Mouse (Mus musculus): ENCODE results near the gene Themis2.
A peak's percentile ranks its signal among the peaks of the same experiment; 100 is the strongest.
"Not testable (repeated sequence)": the region's sequence is repeated elsewhere in the genome, so short reads cannot be mapped to it uniquely, and the experiment has no call there.

Gene Themis2

GRCm38 (mm10) chr4:132752992-132753391 is 43.2 kb downstream of the Themis2 start:
- no peak for DNase-seq (ENCODE audit: low read depth, low spot score)

- no peak for DNase-seq (ENCODE audit: low read depth, low spot score)
Observed at GRCm38 (mm10) chr4:132749258-132749982, 46.8 kb downstream of the Themis2 start.

GRCm38 (mm10) chr4:132748778-132749177 is 47.4 kb downstream of the Themis2 start:
- DNase-seq (ENCODE audit: low read depth, low spot score), result no peak

GRCm38 (mm10) chr4:132747664-132748259 is 48.4 kb downstream of the Themis2 start:
- no peak for DNase-seq (ENCODE audit: low read depth, low spot score)

- no peak for DNase-seq (ENCODE audit: low read depth, low spot score)
Observed at GRCm38 (mm10) chr4:132746911-132747517, 49.2 kb downstream of the Themis2 start.

GRCm38 (mm10) chr4:132743992-132744911 is 51.9 kb downstream of the Themis2 start:
- peak; percentile 69 for DNase-seq (ENCODE audit: low read depth, low spot score)

- no peak for DNase-seq (ENCODE audit: low read depth, low spot score)
Observed at GRCm38 (mm10) chr4:132741491-132741890, 54.7 kb downstream of the Themis2 start.

GRCm38 (mm10) chr4:132737154-132737553 is 59.0 kb downstream of the Themis2 start:
- DNase-seq (ENCODE audit: low read depth, low spot score), result not testable (repeated sequence)

- DNase-seq (ENCODE audit: low read depth, low spot score), result no peak
Observed at GRCm38 (mm10) chr4:132735894-132736293, 60.3 kb downstream of the Themis2 start.

- no peak for DNase-seq (ENCODE audit: low read depth, low spot score)
Observed at GRCm38 (mm10) chr4:132735389-132735788, 60.8 kb downstream of the Themis2 start.

GRCm38 (mm10) chr4:132734766-132735165 is 61.4 kb downstream of the Themis2 start:
- no peak for DNase-seq (ENCODE audit: low read depth, low spot score)

- no peak for DNase-seq (ENCODE audit: low read depth, low spot score)
Observed at GRCm38 (mm10) chr4:132733071-132733770, 63.0 kb downstream of the Themis2 start.

- no peak for DNase-seq (ENCODE audit: low read depth, low spot score)
Observed at GRCm38 (mm10) chr4:132732148-132732684, 64.0 kb downstream of the Themis2 start, which contains the start of gene Xkr8. Xkr8 (minus strand) TSS chr4:132732546.

All from telencephalon, adult 2 months (tissue).